Mouse (Mus musculus): ENCODE measurements around the gene Capn1.

DNA sequence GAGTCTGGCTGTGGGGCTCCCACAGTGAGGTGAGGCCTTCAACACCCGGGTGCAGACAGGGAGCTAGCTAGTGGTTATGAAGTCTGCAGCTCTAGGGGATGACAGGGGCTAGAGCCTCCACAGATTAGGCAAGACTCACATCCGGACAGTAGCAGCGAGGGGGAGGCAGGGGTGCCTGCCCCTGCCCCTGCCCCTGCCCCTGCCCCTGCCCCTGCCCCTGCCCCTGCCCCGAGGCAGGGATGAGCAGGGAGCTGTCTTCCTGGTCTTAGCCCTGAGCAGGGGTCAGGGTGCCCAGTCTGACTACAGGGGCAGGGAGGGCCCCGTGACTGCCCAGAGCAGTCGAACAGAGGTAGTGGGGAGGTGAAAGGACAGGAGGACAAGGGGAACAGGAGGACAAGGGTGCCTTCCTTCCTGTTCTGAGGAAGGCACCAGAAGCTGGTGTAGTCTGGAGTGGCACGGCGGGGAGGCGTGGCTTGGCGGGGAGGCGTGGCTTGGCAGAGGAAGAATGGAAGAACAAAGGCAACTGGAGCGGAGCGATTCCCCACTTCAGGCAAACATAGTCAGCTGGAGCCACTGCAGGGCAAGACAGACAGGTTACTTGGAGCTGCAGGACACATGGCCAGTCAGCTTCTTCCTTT lies 26.8 kb downstream of the Capn1 start:
- TF ChIP-seq TCF12 (IDR thresholded peaks at IDR 0.05; ENCODE audit: low read depth, low read length) (no peak), POLR2AphosphoS5 (IDR thresholded peaks at IDR 0.05; ENCODE audit: borderline replicate concordance, low read depth, low read length) (no peak), EP300 (IDR thresholded peaks at IDR 0.05; ENCODE audit: low read depth in 1 of 2, low read length in 2 of 2) (no peak), CTCF (IDR thresholded peaks at IDR 0.05 in 2 of 3, conservative IDR thresholded peaks at IDR 0.05 in 1 of 3; ENCODE audit: control insufficient read depth in 1 of 3, insufficient read depth in 1 of 3, low read depth in 2 of 3, low read length in 3 of 3, poor library complexity in 1 of 3, severe bottlenecking in 1 of 3) (no peak), POLR2AphosphoS2 (IDR thresholded peaks at IDR 0.05; ENCODE audit: low read length) (no peak), JUND (IDR thresholded peaks at IDR 0.05; ENCODE audit: low read depth, low read length) (no peak), BHLHE40 (IDR thresholded peaks at IDR 0.05; ENCODE audit: borderline replicate concordance, low read depth, low read length) (no peak), CHD1 (IDR thresholded peaks at IDR 0.05; ENCODE audit: low read depth, low read length) (no peak), MAFK (IDR thresholded peaks at IDR 0.05; ENCODE audit: borderline replicate concordance, low read depth, low read length) (no peak), ZNF384 (IDR thresholded peaks at IDR 0.05; ENCODE audit: low read depth, low read length) (no peak), MEF2A (IDR thresholded peaks at IDR 0.05; ENCODE audit: extremely low read depth, insufficient replicate concordance, low read depth, low read length, poor library complexity, severe bottlenecking) (no peak), KAT2A (conservative IDR thresholded peaks at IDR 0.05; ENCODE audit: low read depth, low read length) (no peak), POLR2A (IDR thresholded peaks at IDR 0.05; ENCODE audit: control insufficient read depth in 1 of 2, insufficient read depth in 1 of 2, low read depth in 1 of 2, low read length in 2 of 2, poor library complexity in 1 of 2) (no peak), TBP (IDR thresholded peaks at IDR 0.05; ENCODE audit: low read depth, low read length) (no peak)

Measured in MEL (cell line).